Mouse (Mus musculus) erythroblast, embryonic 14.5 days (primary cell): ENCODE measurements around the gene Anxa5.

Source experiments
- GATA1 ChIP-seq: IDR thresholded peaks from 2 replicates; pipeline ENCODE4 v1.6.1; 2012; ENCODE audit warnings: low read length, inconsistent platforms, mixed read lengths
- TAL1 ChIP-seq: IDR thresholded peaks from 3 replicates; pipeline ENCODE4 v1.6.1; 2012; ENCODE audit warnings: low read length, inconsistent platforms, mixed read lengths

- TF ChIP-seq GATA1 = no peak
- TF ChIP-seq TAL1 = no peak
These were observed 15.0 kb downstream of the Anxa5 start for GRCm38 (mm10) chr3:36460717-36461116.
